Comparison of ENCODE assay signal across 8 mouse cellular contexts in genomic region chr4:150119055-150119454, GRCm38 (mm10). TPM values are rescaled to one million over a fixed set of nuclear protein-coding genes. Genes with fewer than 3 reads are reported as not detected.
DNase-seq lines count a peak whose midpoint lies in the region; ATAC-seq lines count a peak whose summit lies in the region.

Gene Slc2a5 (plus strand): TSS chr4:150119283.

- H3K9me3 ChIP-seq in intestine, embryonic 15.5 days = no peaks in the 10 kb centered on the region
- H3K9me3 ChIP-seq in neural tube, embryonic 14.5 days (ENCODE audit: control insufficient read depth, low read length) = no peaks in the 10 kb centered on the region

- peak; percentile 33 to 60 for DNase-seq in kidney, postnatal 4 days
- no peak for DNase-seq in kidney, postnatal 10 days
- peak; percentile 55 for DNase-seq in embryo, embryonic 9.5 days (ENCODE audit: extremely low spot score)
- DNase-seq in adipocyte (ENCODE audit: low spot score) = no peak
- DNase-seq in natural killer cell, adult 2 months (ENCODE audit: low spot score in 2 of 2) = no peak
- no peak for DNase-seq in left cerebral cortex, postnatal 10 days (ENCODE audit: extremely low spot score in 1 of 2, low spot score in 2 of 2)

- intact Hi-C loops in left cerebral cortex, postnatal 10 days (cut with DNase I) = no loop called here

- no peak for ATAC-seq in intestine, embryonic 15.5 days
- ATAC-seq in neural tube, embryonic 14.5 days (ENCODE audit: low read depth) = peak; percentile 54

- no peak within 1 kb of the TSS for H3K4me3 ChIP-seq in intestine, embryonic 15.5 days (replicated peaks)
- H3K4me3 ChIP-seq in neural tube, embryonic 14.5 days (ENCODE audit: low read depth, low read length) = no peak within 1 kb of the TSS

- no peaks in the 10 kb centered on the region for H3K36me3 ChIP-seq in intestine, embryonic 15.5 days
- no peaks in the 10 kb centered on the region for H3K36me3 ChIP-seq in neural tube, embryonic 14.5 days (ENCODE audit: control insufficient read depth, insufficient read depth, low read length)

- H3K4me2 ChIP-seq in intestine, embryonic 15.5 days (replicated peaks) = peak within 1 kb of the TSS; percentile 45
- H3K4me2 ChIP-seq in neural tube, embryonic 14.5 days (ENCODE audit: low read depth, low read length) = peak within 1 kb of the TSS; percentile 29

- 21% methylated on average over 15 of the region's 15 CpGs for WGBS in intestine, embryonic 15.5 days
- WGBS in neural tube, embryonic 14.5 days = 10% methylated on average over 15 of the region's 15 CpGs

- 0 out of 2 replicates have a peak within 1 kb of the TSS, but pooled peaks have one; percentile 27 for H3K27ac ChIP-seq in intestine, embryonic 15.5 days
- no peak within 1 kb of the TSS for H3K27ac ChIP-seq in neural tube, embryonic 14.5 days (ENCODE audit: low read depth, low read length)

- H3K27me3 ChIP-seq in intestine, embryonic 15.5 days (replicated peaks) = no peaks in the 10 kb centered on the region
- no peaks in the 10 kb centered on the region for H3K27me3 ChIP-seq in neural tube, embryonic 14.5 days (ENCODE audit: control insufficient read depth, insufficient read depth, low read length)

- H3K9ac ChIP-seq in intestine, embryonic 15.5 days = no peak within 1 kb of the TSS
- H3K9ac ChIP-seq in neural tube, embryonic 14.5 days (replicated peaks; ENCODE audit: low read depth, low read length) = no peak within 1 kb of the TSS

- peaks cover 24% of the 10 kb centered on the region for H3K4me1 ChIP-seq in intestine, embryonic 15.5 days (replicated peaks)
- 0 out of 2 replicates have a peak, but pooled peaks cover 2% of the 10 kb centered on the region for H3K4me1 ChIP-seq in neural tube, embryonic 14.5 days (ENCODE audit: control insufficient read depth, insufficient read depth, low read length)

RNA-seq across cellular contexts. Expression of gene Slc2a5, which starts in this region (rescaled TPM):
- 2.2 TPM in 2 replicates for polyA plus RNA-seq in intestine, embryonic 15.5 days (2015; fragmentation: Nextera tagmentation; extraction: Ambion mirVana)
- polyA plus RNA-seq in neural tube, embryonic 14.5 days (2014; fragmentation: Nextera tagmentation; extraction: Ambion mirVana) = 3.0 and 3.4 TPM in 2 replicates
- 1 to 10 TPM; 4.4 to 6.2 TPM for total RNA-seq in left cerebral cortex, postnatal 10 days (2021)

Comparison
In these comparisons a context has a peak if more than half of its experiments do, and no peak if none do; other contexts are left out.
1. DNase-seq: peak in kidney, postnatal 4 days (2 of 2) and embryo, embryonic 9.5 days (single experiment); none in kidney, postnatal 10 days (single experiment), adipocyte (single experiment), natural killer cell, adult 2 months (0 of 2) and left cerebral cortex, postnatal 10 days (0 of 2).